Mouse (Mus musculus) retina, adult 2 months (tissue): ENCODE data around the gene Hmcn1.

Source experiments
- DNase-seq: peaks from one replicate; pipeline ENCODE4 v3.0.0-alpha.2; 2012; ENCODE audit warnings: low read depth, low spot score

The Hmcn1 gene

GRCm38 (mm10) chr1:150783070-150783842 is 210.0 kb downstream of the Hmcn1 start:
- no peak for DNase-seq

GRCm38 (mm10) chr1:150779902-150780301 is 213.3 kb downstream of the Hmcn1 start:
- no peak for DNase-seq

DNA sequence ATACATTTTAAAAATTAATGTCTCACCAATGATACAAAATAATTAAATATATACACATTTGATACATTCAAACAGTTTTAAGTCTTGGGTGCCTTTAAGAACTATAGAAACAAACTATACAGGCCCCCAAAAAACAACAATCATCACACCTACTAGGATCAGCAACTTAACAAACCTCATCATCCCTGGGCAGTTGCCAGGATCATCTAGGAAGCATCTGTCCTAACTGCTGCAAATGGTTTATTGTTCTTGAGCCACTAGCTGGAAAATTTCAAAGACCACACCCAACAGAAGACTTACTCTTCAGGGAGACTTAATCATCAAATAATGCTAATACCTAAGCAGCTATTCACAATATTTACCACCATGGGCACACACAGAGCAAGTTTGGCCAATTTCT is 216.5 kb downstream of the Hmcn1 start:
- no peak for DNase-seq

DNA sequence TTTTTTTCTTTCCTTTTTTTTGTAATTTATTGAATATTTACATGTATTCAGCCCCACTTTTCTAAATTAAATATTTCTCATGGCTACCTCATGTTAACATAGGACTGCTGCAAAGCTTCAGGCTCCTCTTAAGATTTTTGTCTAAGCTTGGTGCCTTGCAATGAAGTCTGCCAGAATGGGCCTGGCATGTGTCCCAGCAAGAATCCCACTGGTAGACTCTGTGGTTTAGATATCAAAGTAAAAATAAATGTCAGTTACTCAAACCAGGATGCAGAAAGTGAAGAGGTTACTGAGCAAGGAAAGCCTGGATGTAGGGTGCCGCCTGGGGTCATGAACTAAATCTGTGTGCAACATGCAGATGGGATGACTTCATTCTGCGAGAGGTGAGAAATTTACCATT is 217.5 kb downstream of the Hmcn1 start:
- no peak for DNase-seq

GRCm38 (mm10) chr1:150772958-150773357 is 220.3 kb downstream of the Hmcn1 start:
- DNase-seq: no peak

DNA sequence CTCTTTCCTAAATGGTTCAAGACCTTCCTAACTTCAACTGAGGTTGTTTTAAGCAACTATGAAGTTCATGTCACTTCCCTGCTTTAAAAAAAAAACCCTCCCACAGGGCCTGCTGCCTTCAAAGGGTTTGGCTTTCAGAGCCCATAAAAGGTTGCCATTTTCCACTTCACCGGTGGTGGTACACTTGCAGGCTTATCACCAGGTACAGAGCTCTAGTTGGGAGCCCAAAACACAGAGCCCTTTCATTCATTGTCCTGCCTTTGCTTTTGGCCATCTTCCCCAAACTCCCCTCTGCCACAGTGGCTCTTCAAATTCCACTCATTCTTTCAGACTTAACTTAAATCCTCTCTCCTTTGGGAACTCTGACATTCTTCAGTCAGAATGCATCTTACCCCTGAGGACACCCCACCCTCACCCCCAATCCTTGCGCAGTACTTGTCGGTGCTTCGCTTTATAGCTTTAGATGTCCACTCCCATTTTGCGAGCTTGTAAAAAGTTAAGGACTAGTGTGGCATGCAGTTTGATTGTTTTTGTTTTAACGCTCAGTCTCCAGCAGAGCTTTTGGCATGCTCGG is 222.2 kb downstream of the Hmcn1 start:
- no peak for DNase-seq

DNA sequence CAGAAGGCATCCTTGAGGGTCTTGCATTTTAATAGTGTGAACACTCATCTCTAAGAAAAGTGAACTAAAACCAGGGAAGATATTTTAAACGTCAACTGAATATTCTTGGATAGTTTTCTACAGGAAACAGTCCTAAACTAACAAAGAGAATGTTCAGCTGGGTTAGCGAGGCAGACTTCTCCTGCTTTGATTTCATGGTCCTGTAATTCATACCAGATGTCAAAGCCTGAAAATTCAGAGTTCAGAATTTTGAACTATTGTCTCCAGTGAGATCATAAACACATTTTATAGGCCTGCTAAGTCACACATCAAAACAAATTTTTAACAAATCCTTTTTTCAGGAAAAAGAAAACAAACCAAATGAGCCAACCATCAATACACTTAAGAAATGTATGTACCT is 223.4 kb downstream of the Hmcn1 start:
- DNase-seq: no peak

- DNase-seq: no peak
These were observed 231.6 kb downstream of the Hmcn1 start for GRCm38 (mm10) chr1:150761678-150762077.

DNA sequence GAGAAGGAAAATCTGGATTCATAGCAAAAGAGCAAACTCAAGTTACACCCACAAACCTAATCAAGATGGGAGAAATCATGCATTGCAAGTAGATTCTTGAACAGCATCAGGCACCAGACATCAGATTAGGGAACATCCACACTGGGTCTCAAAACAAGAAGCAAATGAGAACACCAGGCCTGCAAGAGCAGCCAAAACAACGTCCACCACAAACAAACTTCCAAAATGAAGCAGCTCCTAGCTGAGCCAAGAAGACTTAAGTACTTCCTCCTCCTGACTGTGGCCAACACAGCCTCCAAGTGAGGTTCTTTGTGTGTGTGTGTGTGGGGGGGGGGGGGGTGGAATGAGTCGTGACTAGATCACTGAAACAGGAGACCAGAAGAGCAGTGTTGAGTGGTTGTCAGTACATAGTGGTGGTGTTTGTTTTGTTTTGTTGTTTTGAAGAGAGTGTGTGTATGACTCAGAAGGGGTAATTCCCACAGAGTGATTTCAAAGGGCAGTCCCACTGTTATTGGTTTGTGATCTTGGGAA is 232.4 kb downstream of the Hmcn1 start:
- no peak for DNase-seq

DNA sequence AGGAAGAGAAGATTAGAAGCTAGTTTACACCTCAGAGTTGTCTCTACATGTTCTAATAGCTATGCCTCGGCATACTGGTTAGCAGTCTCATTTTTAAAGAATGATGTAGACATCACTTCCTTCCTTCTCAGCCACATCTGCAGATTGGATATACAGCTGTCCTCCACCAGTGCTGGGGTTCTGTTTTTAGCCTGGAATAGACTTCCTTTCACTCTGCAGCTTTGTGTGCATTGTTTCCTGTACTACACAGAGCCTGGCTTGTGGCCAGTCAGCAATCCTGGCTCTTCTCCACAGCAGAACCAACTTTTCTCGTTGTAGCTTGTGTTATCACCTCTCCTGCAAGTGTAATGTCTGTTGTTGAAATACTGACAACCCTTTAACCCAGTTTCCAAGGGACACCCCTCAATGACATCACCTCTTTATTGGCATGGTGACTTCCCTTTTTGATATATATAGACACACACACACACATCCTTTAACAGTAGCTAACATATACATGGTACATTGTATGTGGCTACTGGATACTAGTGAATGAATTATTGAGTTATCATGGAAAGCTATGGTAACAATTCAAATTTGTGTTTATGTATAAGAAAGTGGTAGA is 233.7 kb downstream of the Hmcn1 start:
- no peak for DNase-seq

- no peak for DNase-seq
These were observed 239.3 kb downstream of the Hmcn1 start for GRCm38 (mm10) chr1:150753920-150754319.

- DNase-seq: no peak
These were observed 244.5 kb downstream of the Hmcn1 start for GRCm38 (mm10) chr1:150748783-150749182.

DNA sequence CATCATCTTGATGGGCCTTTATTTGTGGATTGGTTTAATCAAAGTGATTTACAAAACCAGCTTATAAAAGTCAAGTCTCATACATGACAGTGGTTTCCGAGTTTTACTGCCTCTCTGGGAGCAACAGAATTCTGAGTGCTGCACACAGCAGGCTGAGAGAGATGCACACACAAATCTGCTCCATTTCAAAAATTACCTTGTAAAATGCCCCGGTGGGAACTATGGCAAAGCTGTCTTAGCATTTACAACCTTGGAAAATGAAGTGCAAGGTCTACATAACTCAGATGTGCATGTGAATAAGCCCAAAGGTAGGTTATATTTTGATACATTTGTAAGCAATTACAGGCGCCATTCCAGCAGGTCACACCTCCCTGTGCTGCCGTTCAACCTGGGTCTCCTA is 245.5 kb downstream of the Hmcn1 start:
- DNase-seq: no peak

DNA sequence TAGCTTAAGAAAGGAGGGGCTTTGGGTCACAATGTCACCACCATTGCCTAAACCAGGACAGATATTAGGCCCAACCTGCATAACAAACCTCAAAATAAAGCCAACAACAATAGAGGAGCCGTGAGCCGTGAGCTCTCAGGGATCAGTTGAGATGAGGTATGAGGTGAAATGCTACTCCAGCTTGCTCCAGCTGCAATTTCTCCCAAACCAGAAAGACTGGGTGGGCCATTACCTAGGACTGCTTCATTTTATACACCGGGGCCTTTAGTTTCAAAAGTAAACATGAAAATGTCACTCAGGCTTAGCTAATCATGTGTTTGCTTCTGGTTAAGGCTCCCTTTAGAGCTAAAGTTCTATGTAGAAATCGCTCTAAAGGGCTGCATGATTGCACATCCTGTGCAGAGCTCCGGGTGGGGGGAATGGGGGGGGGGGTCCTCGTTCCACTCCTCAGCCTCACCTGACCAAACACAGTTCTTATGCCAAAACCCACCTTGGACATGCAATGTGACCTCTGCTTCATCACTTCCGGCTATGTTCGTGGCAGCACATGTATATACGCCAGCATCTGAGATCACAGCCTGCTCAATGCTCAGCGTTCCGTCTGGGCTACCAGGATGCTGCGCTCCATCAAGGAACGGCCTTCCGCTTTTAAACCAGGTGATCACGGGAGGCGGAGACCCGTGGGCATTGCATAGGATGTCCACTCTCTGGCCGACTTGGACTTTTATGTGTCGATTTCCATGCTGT is 250.0 kb downstream of the Hmcn1 start:
- DNase-seq: no peak

DNA sequence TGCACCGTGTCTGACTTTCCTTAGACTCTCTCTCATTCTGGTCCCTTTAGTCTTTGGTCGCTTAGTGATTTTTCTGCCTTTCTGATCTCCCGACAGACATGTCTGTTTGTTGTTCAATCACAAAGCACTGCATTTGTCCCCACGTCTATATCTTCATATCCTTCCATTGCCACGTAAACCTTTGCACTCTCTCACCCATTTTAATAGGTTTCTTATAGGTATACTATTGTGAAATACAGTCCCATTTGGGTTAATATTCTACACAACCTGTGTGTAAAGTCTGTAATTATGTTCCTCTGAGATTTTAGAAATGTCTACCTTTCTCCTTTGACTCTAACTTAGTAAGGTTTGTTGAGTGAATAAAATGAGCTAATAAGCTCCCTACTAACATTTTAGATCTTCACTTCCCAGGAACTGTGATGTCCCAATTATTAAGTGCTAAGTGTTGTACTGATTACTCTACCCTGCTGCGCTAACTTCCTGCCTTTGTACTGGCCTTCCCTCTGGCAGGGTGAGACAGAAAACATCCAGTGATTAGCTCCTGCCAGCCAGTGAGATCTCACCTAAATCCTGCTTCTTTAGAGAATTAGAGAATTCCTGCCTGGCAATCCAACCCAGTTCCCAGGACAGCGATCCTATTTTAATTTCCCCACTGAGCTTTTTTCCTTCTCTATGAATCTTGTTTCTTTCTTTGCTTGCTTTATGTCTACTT is 250.7 kb downstream of the Hmcn1 start:
- no peak for DNase-seq

DNA sequence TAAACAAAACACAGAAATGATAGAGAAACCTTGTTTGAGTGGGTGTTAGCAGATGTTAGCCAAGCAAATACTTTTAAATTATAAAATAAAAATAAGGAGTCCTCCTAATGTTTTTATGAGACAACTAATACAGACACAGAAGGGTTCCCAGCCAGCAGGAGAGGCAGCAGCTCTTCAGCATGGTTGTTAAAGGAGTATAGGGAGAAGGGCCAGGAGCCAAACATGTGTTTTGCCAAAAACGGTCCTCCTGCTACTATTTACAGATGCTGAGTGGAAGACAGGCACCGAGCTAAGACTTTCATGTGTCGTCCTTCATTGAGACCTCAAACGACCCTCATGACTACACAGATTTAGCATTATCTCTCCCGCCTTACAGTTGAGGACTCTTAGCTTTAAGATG is 281.8 kb downstream of the Hmcn1 start:
- no peak for DNase-seq

GRCm38 (mm10) chr1:150706502-150706901 is 286.7 kb downstream of the Hmcn1 start:
- no peak for DNase-seq

DNA sequence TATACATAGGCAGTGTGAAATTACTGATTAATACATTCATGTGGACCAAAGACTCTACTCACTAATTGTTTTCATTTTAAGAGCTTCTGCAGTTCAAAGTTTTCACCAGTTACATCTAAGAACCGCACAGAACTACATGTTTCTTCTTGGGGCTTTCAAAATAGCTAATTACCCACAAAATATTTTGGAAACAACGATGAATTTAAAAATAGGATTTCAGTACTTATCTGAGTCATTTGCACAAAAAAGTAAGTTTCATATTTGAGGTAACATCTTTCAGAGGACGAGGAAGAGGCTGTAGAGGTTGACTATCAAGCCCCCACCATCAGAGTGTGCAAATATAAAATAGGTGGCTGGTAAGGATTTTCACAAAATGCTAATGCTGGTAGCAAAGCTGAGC is 295.5 kb downstream of the Hmcn1 start:
- no peak for DNase-seq

DNA sequence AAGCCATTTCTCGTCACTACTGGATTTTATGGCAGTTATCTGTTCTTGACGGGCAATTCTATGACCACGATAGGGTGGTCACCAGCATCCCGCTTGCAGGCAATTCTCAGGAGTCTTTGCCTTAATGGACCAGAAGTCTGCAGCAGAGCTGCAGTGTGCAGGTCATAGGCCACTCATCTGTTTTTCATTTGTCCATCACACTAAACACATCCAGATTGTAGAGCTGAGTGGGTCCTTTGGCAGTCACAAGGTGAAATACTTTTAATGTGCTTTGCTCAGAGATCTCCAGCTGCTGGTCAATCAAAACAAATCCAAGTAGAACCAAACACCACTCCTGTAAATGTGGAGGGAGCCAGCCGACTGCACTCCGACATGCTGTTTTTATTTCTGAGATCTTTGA is 311.2 kb downstream of the Hmcn1 start:
- no peak for DNase-seq

GRCm38 (mm10) chr1:150681433-150681832 is 311.8 kb downstream of the Hmcn1 start:
- no peak for DNase-seq

DNA sequence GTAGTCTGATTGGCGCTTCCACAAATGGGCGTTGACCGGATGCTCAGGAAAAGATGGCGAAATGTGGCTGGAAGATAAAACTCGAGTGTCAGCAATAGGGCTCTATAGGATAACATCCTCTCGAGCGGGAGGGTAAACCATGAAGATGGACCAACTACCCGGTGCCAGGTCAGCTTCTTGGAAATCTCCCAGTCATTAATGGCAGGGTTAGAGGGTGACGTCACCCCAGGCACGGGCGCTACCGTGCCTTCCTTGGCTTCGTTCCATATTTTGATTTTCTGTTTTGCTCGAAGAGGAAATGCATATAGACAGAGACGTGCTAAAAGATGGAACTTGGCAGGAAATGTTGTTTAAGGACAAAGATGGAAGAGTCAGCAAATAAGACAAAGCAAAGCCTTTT is 312.2 kb downstream of the Hmcn1 start:
- no peak for DNase-seq

GRCm38 (mm10) chr1:150680345-150680744 is 312.9 kb downstream of the Hmcn1 start:
- DNase-seq: no peak
